Mouse (Mus musculus) midbrain, embryonic 14.5 days (tissue): ENCODE results near the gene Mylk2. TPM values are rescaled to one million over a fixed set of nuclear protein-coding genes. Genes with fewer than 3 reads are reported as not detected.

Source experiments
- ATAC-seq: fragments of 200-750 bp; cut with Nextera tagmentation; 2 replicates; pipeline ENCODE4 v1.8.0; 2017; ENCODE audit warnings: moderate number of reproducible peaks, moderate library complexity; ENCODE audit not compliant: low FRiP score, low TSS enrichment
- DNase-seq: peaks from one replicate; pipeline ENCODE4 v3.0.0-alpha.2; 2015
- H3K27ac ChIP-seq: fragments of 300-500 bp; sonication (generic); replicated peaks from 2 replicates; pipeline ENCODE4 v1.5.1; 2014; ENCODE audit warnings: mild to moderate bottlenecking, low read depth, low read length, moderate library complexity
- H3K27me3 ChIP-seq: fragments of 300-500 bp; sonication (generic); 2 replicates; pipeline ENCODE4 v1.6.1; 2014; ENCODE audit warnings: low read length, control low read depth, mixed read lengths; ENCODE audit not compliant: control insufficient read depth, insufficient read depth
- H3K36me3 ChIP-seq: fragments of 300-500 bp; sonication (generic); 2 replicates; pipeline ENCODE4 v1.6.1; 2014; ENCODE audit warnings: low read length, control low read depth; ENCODE audit not compliant: control insufficient read depth, insufficient read depth
- H3K4me1 ChIP-seq: fragments of 300-500 bp; sonication (generic); 2 replicates; pipeline ENCODE4 v1.6.1; 2014; ENCODE audit warnings: mild to moderate bottlenecking, antibody characterized with exemption, low read length, control low read depth; ENCODE audit not compliant: control insufficient read depth, insufficient read depth
- H3K4me2 ChIP-seq: fragments of 300-500 bp; sonication (generic); 2 replicates; pipeline ENCODE4 v1.6.1; 2014; ENCODE audit warnings: mild to moderate bottlenecking, low read length, moderate library complexity
- H3K4me3 ChIP-seq: fragments of 300-500 bp; sonication (generic); replicated peaks from 2 replicates; pipeline ENCODE4 v1.5.1; 2014; ENCODE audit warnings: low read depth, low read length
- H3K9ac ChIP-seq: fragments of 300-500 bp; sonication (generic); replicated peaks from 2 replicates; pipeline ENCODE4 v1.6.1; 2014; ENCODE audit warnings: mild to moderate bottlenecking, low read length, moderate library complexity
- H3K9me3 ChIP-seq: fragments of 300-500 bp; sonication (generic); 2 replicates; pipeline ENCODE4 v1.6.1; 2016; ENCODE audit warnings: low read length, control low read depth, mixed read lengths; ENCODE audit not compliant: control insufficient read depth
- whole genome bisulfite sequencing: fragments of 180-500 bp; shearing (Covaris S2); extraction: QIAGEN DNeasy Blood & Tissue Kit; methylation state at CpG from one replicate; pipeline ENCODE4 v1.1.7; 2014; 5-methylcytosine and 5-hydroxymethylcytosine counted together
- polyA plus RNA-seq: library from polyadenylated mRNA; unstranded; fragments of >200 nt; fragmentation: Nextera tagmentation; extraction: Ambion mirVana; gene quantifications from 2 replicates; pipeline ENCODE4 v1.2.1, GENCODE M21; 2014

The Mylk2 gene
- polyA plus RNA-seq, 1 experiment from 2014 or later = not detected

DNA sequence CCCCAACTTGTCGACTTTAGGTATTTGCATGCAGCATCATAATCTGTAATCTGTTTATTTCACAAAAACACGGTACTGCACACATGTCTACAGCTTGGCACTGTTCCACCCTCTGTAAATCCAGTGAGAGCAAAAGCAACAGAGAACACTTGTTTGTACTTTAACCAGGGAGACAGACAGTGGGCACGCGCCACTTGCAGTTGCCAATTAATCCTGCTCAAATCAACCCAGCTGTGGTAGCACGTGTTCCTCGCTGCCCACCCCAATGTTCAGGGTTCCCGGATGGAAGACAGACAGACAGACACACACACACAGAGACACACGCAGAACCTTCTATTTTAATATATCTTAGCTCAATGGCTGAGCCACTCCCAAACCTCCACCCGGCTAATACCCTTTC is 15.3 kb upstream of the Mylk2 start:
- Histone ChIP-seq H3K9ac (no peak overlapping the region), H3K27me3 (no peaks in the 10 kb centered on the region), H3K4me1 (no peaks in the 10 kb centered on the region), H3K9me3 (no peaks in the 10 kb centered on the region), H3K4me3 (no peak overlapping the region), H3K27ac (no peak overlapping the region), H3K36me3 (peaks cover 8% of the 10 kb centered on the region), H3K4me2 (no peak overlapping the region)
- WGBS = 89% methylated on average over 9 of the region's 9 CpGs
- DNase-seq (no peak), ATAC-seq (no peak)

DNA sequence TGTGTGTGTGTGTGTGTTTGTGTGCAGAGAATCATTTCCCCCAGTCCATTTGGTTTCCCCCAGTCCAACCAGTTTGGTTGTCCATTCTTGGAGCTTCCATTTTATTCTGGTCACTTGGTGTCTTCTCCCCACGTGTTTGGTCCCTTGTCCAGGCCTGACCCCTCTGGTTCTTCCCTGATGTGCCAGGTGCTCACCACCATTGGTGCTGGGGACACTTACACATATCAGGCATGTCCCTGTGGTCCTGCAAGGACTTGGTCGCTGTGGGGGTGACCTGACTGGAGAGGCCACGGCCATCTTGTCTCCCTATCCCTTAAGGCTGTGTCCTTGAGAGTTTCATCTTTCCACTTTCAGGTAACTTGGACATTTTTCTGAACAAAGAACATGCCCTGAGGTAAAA is 14.2 kb upstream of the Mylk2 start:
- Histone ChIP-seq H3K4me1 (no peaks in the 10 kb centered on the region), H3K27ac (no peak overlapping the region), H3K27me3 (no peaks in the 10 kb centered on the region), H3K4me2 (no peak overlapping the region), H3K4me3 (no peak overlapping the region), H3K36me3 (peaks cover 8% of the 10 kb centered on the region), H3K9ac (no peak overlapping the region), H3K9me3 (no peaks in the 10 kb centered on the region)
- ATAC-seq (no peak), DNase-seq (no peak)
- WGBS = 94% methylated on average over 3 of the region's 3 CpGs

DNA sequence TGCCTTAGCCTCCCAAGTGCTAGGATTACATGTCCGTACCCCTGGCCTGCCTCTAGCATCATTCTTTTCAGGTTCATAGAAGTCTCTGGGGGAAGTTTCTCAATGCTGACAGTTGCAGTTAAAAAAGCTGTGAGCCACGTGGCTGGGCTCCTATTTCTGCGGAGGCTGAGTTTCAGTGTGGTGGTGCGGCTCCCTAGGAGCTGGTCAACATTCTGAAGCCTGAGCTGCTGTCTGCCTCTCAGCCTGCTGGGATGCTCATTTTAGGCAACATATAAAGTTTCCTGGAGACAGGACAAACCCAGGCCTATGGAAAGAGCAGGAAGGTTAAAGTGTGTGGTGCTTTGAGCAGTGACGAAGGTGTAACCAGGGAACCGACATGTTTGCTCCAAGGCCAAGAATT is 12.1 kb upstream of the Mylk2 start:
- DNase-seq (no peak), ATAC-seq (no peak)
- Histone ChIP-seq H3K27me3 (no peaks in the 10 kb centered on the region), H3K27ac (no peak overlapping the region), H3K9ac (no peak overlapping the region), H3K4me3 (no peak overlapping the region), H3K36me3 (peaks cover 3% of the 10 kb centered on the region; the same call in 1 of the 2 replicates), H3K4me2 (no peak overlapping the region), H3K4me1 (no peaks in the 10 kb centered on the region), H3K9me3 (no peaks in the 10 kb centered on the region)
- 83% methylated on average over 6 of the region's 6 CpGs for WGBS

DNA sequence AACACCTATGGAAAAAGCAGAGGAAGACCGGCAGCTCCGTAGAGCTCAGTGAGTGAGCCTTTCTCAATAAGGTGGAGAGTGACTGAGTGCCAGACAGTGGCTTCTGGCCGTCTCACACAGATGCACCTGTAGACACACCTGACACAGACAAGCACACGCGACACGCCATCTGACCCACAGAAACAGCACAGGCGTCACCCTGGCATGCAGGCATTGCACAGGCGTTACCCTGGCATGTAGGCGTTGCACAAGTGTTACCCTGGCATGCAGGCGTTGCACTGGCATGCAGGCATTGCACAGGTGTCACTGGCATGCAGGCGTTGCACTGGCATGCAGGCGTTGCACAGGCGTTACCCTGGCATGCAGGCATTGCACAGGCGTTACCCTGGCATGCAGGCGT is 9.9 kb upstream of the Mylk2 start:
- ATAC-seq = no peak
- 94% methylated on average over 15 of the region's 15 CpGs for WGBS
- Histone ChIP-seq H3K36me3 (no peaks in the 10 kb centered on the region), H3K4me1 (no peaks in the 10 kb centered on the region), H3K27ac (no peak overlapping the region), H3K4me3 (no peak overlapping the region), H3K4me2 (no peak overlapping the region), H3K9me3 (no peaks in the 10 kb centered on the region), H3K27me3 (no peaks in the 10 kb centered on the region), H3K9ac (no peak overlapping the region)
- DNase-seq = no peak

DNA sequence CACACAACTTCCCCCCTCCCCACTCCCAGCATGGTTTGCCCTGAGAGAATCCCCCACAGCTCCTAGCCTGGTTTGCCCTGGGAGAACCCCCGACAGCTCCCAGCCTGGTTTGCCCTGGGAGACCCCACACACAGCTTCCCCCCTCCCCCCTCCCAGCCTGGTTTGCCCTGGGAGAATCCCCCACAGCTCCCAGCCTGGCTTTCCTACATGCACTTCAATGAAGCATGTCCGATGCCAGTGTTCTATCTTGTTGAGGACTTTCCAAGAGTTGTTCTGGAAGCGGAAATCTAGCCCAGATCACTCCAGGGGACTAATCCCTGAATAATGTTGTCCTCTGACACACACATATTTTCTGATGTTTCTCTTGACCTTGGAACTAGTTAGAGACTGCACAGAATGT is 8.5 kb upstream of the Mylk2 start:
- Histone ChIP-seq H3K4me2 (no peak overlapping the region), H3K9ac (no peak overlapping the region), H3K27ac (no peak overlapping the region), H3K36me3 (no peaks in the 10 kb centered on the region), H3K4me1 (no peaks in the 10 kb centered on the region), H3K4me3 (no peak overlapping the region), H3K9me3 (no peaks in the 10 kb centered on the region), H3K27me3 (no peaks in the 10 kb centered on the region)
- DNase-seq = no peak
- WGBS = 15% methylated on average over 3 of the region's 3 CpGs
- ATAC-seq = no peak

DNA sequence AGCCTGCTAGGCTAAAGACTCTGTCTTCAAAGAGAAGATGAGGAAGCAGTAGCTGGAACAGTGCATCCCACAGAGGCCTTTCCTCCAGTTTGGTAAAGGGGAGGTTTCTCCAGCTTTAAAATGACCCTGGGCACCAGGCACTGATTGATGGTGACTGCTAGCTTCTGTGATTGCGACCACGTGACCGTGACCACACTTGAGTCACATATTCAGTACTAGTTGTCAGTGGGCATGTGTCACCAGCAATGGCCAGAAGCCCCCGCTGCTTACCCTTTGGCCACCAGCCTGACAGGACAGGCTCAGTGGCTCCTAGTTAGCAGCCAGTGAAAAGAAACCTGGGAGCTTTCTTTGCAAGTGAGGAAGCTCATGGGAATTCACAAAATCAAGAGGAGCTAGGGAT is 7.6 kb upstream of the Mylk2 start:
- Histone ChIP-seq H3K27ac (no peak overlapping the region), H3K36me3 (no peaks in the 10 kb centered on the region), H3K4me2 (no peak overlapping the region), H3K27me3 (no peaks in the 10 kb centered on the region), H3K9me3 (no peaks in the 10 kb centered on the region), H3K4me1 (no peaks in the 10 kb centered on the region), H3K9ac (no peak overlapping the region), H3K4me3 (no peak overlapping the region)
- DNase-seq (no peak), ATAC-seq (no peak)
- WGBS = 73% methylated on average over 4 of the region's 4 CpGs

DNA sequence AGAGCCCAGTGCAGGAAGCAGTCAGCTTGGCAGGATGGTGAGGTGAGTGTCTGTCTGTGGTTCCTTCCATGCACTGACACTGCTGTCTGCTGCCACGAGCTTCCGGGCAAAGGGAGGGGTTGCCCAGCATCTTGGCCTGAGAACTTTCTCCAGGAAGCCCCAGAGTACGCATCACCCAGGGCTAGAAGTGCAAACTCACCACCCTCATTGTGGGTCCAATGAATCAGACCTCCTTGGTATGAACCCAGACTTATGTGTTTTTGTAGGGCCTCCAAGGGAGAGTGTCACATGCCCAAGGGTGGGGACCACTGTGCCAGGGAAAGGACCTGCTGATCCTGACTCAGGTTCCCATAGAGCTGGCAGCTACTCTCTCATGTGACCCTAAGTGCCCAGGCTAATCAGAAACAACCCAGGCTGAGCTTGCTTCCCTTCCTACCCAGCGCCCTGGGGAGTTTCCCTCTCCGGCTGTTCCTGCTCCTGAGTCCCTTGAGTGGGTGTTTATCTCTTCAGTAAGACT is 7.0 kb upstream of the Mylk2 start:
- H3K9ac ChIP-seq = no peak overlapping the region
- no peaks in the 10 kb centered on the region for H3K9me3 ChIP-seq
- no peak overlapping the region for H3K27ac ChIP-seq
- DNase-seq (no peak), ATAC-seq (no peak)
- H3K4me2 ChIP-seq = no peak overlapping the region
- no peaks in the 10 kb centered on the region for H3K4me1 ChIP-seq
- no peaks in the 10 kb centered on the region for H3K36me3 ChIP-seq
- 74% methylated on average over 5 of the region's 5 CpGs for WGBS
- no peaks in the 10 kb centered on the region for H3K27me3 ChIP-seq
- H3K4me3 ChIP-seq = no peak overlapping the region

DNA sequence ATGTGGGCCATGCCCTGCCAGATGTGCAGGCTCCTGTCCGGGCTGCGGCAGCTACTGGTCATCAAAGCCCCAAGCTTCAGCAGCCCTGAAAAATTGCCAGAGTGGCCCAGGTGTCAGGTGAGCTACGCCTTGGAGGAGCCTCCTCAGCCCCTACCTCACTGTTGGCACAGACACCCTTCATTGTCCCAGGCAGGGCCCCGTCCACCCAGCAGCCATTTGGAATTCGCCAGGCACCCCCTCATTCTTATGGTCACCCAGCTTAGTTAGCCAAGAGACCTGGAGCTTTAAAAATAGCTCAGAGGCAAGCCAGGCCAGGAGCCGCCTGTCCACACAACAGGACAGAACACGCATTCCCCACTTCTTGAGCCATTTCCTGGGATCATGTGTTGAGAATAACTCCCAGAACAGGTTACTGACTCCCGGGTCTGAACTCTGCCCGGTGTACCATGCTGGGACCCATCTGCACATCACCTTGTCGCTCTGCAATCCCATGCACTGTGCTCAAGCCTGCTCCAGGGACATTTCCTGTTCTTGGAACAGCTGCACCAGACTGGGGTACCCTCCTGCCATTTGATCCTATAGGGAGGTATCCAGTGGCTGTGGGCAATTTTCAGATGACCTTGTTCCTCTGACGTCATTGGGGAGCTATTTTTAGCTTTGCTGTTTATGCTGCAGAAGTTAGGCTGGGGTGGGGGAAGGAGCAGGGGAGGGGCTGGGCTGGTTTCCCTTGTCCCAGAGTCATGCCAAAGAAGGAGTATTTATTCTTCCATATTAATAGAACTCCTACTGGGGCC is 5.9 kb upstream of the Mylk2 start:
- H3K4me1 ChIP-seq = no peaks in the 10 kb centered on the region
- no peak overlapping the region for H3K4me2 ChIP-seq
- no peak overlapping the region for H3K9ac ChIP-seq
- no peaks in the 10 kb centered on the region for H3K27me3 ChIP-seq
- H3K9me3 ChIP-seq = no peaks in the 10 kb centered on the region
- no peak overlapping the region for H3K4me3 ChIP-seq
- no peak for ATAC-seq
- 74% methylated on average over 11 of the region's 11 CpGs for WGBS
- no peaks in the 10 kb centered on the region for H3K36me3 ChIP-seq
- H3K27ac ChIP-seq = no peak overlapping the region
- no peak for DNase-seq
